Mouse (Mus musculus): ENCODE measurements around the gene Paqr4.
"Not testable (repeated sequence)": the region's sequence is repeated elsewhere in the genome, so short reads cannot be mapped to it uniquely, and the experiment has no call there.

DNA sequence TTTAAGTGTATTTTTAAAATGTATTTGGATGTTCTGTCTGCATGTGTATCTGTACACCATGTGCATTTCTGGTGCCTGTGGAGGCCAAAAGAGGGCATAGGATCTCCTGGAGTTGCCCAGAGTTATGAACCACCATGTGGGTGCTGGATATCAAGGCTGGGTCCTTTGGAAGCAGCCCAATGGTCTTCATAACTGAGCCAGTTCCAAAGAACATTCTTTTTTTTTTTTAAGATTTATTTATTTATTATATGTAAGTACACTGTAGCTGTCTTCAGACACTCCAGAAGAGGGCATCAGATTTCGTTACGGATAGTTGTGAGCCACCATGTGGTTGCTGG lies 31.5 kb upstream of the Paqr4 start:
- not testable (repeated sequence) for TF ChIP-seq CTCF, EP300 (IDR thresholded peaks at IDR 0.05; ENCODE audit: low read depth)

All from heart, postnatal 0 days (tissue).